Mouse (Mus musculus) lung, adult 2 months (tissue): Measurements from ENCODE around the gene Pan2.
A peak's percentile ranks its signal among the peaks of the same experiment; 100 is the strongest.

Experiments used
- CTCF ChIP-seq: fragments of 200-500 bp; IDR thresholded peaks from 2 replicates; pipeline ENCODE4 v1.5.1; 2011; ENCODE audit warnings: mild to moderate bottlenecking, low read length, control low read depth; ENCODE audit not compliant: insufficient read depth
- POLR2A ChIP-seq: fragments of 200-500 bp; IDR thresholded peaks from 2 replicates; pipeline ENCODE4 v1.6.1; 2011; ENCODE audit warnings: low read depth, mild to moderate bottlenecking, control low read depth, low read length, borderline replicate concordance; ENCODE audit errors: extremely low read depth

DNA sequence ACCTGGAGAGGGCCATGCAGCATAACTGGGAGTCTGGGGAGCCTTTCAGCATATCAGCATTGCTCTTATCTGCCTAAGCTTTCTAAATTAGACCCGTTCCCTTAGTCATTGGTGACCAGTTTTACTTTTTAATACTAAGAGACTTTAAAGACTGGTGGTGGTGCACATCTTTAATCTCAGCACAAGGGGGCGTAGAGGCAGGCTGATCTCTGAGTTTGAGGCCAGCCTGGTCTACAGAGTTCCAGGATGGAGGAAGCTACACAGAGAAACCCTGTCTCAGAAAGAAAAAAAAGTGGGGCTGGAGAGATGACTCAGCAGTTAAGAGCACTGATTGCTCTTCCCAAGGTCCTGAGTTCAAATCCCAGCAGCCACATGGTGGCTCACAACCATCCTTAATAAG is 37.1 kb downstream of the Pan2 start:
- TF ChIP-seq CTCF (0 out of 2 replicates have a peak, but pooled peaks have one; percentile 27), POLR2A (no peak)
